Mouse (Mus musculus) leukemia stem cell, adult 10-12 weeks (primary cell): Measurements from ENCODE around the gene Cldnd2. TPM values are rescaled to one million over a fixed set of nuclear protein-coding genes. Genes with fewer than 3 reads are reported as not detected.

ENCODE experiments used
- polyA plus RNA-seq: library from polyadenylated mRNA; stranded (reverse); fragments of >175 nt; gene quantifications from 2 replicates; pipeline ENCODE4 v1.2.3, GENCODE M21; 2012; ENCODE audit warnings: low replicate concordance

The Cldnd2 gene
- polyA plus RNA-seq: not detected in 2 replicates

DNA sequence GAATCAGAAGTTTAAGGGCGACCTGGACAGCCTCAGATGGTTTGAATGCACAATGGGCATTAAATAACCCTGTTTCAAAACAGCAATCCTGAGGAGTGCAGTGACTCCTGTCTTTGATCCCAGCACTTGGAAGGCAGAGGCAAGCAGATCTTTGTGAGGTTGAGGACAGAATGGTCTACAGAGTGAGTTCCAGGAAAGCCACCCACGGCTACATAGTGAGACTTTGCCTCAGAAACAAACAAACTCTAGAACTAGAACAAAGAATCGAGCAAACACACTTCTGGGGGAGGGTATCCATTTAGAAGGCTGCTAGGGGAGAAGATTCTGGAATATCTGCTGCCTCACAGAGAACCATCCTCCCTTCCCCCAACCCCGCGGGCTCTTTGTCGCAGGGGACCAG, at the start of gene Cldnd2:
Gene Cldnd2 (plus strand): TSS at position 301 of the 400 bp plus-strand sequence.

GRCm38 (mm10) chr7:43408131-43408553, 32.4 kb upstream of the Cldnd2 start, which contains the start of gene Siglecg:
Gene Siglecg (plus strand): TSS chr7:43408204.

DNA sequence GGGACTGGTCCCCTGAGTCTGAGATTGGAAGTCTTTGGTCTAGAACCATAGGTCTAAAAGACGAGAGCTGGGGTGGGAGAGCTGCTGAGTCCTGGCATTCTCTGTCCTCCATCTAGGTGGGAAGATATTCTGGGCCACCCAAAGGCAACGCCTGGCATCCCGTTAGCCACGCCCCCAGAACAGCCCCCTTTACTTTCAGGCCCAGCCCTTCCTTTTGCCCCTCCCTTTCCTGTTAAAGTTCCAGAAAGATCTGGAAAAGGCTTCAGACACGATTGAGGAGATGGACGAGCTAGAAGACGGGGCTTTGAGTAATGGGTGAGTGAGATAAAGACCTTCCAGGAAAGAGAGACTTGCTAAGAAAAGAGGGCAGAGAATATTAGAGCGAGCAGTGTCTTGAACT, 13.2 kb upstream of the Cldnd2 start, which contains the start of gene Lim2:
Gene Lim2 (plus strand): TSS at position 265 of the 400 bp plus-strand sequence.

DNA sequence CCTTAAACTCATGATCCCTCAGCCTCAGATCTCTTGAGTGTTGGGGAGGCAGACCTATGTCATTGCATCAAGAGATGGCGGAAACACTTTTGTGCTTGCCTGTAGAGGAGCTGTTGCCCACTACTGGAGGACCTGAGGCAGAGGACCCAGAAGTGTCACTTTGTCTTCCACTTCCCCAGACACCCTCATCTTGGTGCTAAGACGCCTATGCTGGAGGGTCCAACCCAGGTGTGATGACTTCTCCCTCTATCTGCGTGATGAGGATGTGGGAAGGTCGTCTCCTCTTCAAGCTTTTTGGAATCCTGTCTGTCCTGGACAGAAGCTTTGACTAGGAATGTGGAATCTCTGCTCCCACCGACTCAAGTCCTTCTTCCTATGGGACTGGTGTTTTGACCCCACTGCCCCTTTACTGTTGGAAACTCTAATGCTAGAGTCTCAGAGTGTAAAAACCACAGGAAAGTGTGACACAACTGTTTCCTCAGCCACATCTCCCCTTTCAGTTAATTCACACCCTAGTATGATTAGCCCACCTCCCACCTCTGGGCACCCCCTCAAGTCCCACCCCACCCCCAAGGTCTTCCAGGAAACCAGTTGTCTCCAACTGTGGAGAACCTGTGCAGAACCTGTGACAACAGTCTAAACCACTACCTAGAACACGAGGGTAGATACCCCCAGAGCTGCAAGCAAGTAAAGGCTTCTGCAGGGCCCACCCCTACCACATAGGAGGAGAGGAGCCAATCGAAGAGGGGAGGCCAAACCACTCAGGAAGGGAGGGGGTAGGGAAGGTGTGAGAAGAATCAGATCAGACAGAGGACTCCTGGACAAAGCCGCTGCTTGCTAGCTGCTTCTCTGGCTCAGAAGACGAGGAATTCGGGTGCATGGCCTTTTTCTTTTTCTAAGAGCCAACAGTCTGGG, 4.0 kb upstream of the Cldnd2 start, which contains the start of gene Nkg7:
Gene Nkg7 (plus strand): TSS at position 733 of the 915 bp plus-strand sequence.

DNA sequence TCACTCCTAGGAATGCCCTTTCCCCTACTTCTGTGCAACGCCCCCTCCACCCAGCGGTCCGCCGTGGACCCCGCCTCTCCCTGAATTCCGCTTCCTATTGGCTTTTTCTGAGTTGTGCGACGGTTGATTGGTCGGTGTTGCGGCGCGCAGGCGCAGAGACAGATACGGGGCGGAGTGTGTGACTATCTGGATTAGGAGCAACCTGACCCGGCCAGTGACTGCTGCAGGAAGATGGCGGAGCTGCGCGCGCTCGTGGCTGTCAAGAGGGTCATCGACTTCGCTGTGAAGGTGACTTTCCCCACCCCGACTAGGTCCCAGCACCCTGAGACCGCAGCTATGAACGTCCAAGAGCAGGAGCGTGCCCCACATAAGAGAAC, 3.3 kb downstream of the Cldnd2 start, which contains the start of the genes Etfb and Gm45233:
Gene Etfb (plus strand): TSS at position 167 of the 377 bp plus-strand sequence.
Gene Gm45233 (plus strand): TSS at position 212 of the 377 bp plus-strand sequence.

DNA sequence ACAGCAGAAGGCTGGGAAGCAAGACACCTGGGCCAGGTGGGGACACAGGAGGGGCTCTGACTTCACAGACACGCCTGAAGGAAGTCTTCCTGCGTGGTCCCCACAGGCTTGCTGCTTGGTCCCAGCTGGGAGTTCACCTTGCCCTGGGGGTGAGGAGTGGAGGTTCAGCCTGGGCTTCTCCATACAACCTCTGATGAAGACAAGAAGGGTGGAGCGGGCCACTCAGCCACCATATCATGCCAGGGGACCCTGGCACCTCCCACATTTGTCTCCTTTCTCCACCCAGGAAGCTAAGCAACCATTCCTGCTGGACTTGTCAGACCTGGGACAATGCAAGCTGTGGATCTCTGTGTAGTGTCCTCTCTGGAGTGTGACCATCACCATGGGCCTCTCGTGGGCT, 22.3 kb downstream of the Cldnd2 start, which contains the start of gene Vsig10l:
Gene Vsig10l (plus strand): TSS at position 301 of the 400 bp plus-strand sequence.

DNA sequence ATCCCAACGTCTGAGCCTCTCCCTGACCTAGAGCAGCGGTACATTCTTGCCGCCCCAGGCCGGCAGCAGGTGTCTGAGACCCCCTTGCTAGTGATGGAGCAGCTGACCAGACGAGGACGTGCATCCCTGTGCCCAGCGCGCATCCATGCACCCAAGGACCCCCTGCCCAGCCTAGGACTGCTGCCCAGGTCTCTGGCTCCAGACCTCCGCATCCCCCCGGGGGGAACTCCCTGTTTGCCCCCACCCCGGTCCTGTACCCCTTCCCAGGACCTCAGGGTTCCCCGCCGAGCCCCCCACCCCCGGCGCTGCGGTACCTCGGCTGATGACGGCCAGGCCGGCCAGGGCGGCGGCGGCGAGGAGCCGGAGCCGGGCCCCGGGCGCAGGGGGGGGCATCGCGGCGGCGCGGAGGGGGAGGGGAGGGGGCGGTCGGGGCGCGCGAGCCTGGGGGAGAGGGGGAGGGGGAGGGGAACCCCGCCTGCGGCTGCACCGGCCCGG, 49.1 kb downstream of the Cldnd2 start, which contains the start of gene Iglon5:
Gene Iglon5 (minus strand): TSS at position 445 of the 495 bp plus-strand sequence.

Other genes starting within 250 kb of the Cldnd2 start
- 2.4 TPM in 1 of 2 replicates, not detected in the other for gene Zfp715, start 127.5 kb upstream of the Cldnd2 start, polyA plus RNA-seq
- gene Siglecf, start 89.4 kb upstream of the Cldnd2 start, polyA plus RNA-seq: 0.26 TPM in 1 of 2 replicates, not detected in the other
- 17.6 and 29.5 TPM in 2 replicates for gene Siglecg, start 32.6 kb upstream of the Cldnd2 start, polyA plus RNA-seq
- gene Lim2, start 13.1 kb upstream of the Cldnd2 start, polyA plus RNA-seq: 0.18 TPM in 1 of 2 replicates, not detected in the other
- 1.1 and 1.3 TPM in 2 replicates for gene Nkg7, start 3.7 kb upstream of the Cldnd2 start, polyA plus RNA-seq
- 23.9 and 71.5 TPM in 2 replicates for gene Etfb, start 3.3 kb downstream of the Cldnd2 start, polyA plus RNA-seq
- gene Gm45233, start 3.3 kb downstream of the Cldnd2 start, polyA plus RNA-seq: not detected in 2 replicates
- 2.8 and 6.4 TPM in 2 replicates for gene Vsig10l, start 22.4 kb downstream of the Cldnd2 start, polyA plus RNA-seq
- gene Iglon5, start 49.3 kb downstream of the Cldnd2 start, polyA plus RNA-seq: 0.59 TPM in 1 of 2 replicates, not detected in the other
- not detected in 2 replicates for gene 4931406B18Rik, start 65.2 kb downstream of the Cldnd2 start, polyA plus RNA-seq
- gene Cd33, start 103.6 kb downstream of the Cldnd2 start, polyA plus RNA-seq: 5.2 and 7.8 TPM in 2 replicates
- 0.30 and 0.33 TPM in 2 replicates for gene Zfp658, start 121.5 kb downstream of the Cldnd2 start, polyA plus RNA-seq
- gene Zfp719, start 138.8 kb downstream of the Cldnd2 start, polyA plus RNA-seq: 0.50 TPM in 1 of 2 replicates, not detected in the other
- not detected in 2 replicates for gene Zfp819, start 166.4 kb downstream of the Cldnd2 start, polyA plus RNA-seq
- gene Ceacam18, start 193.9 kb downstream of the Cldnd2 start, polyA plus RNA-seq: not detected in 2 replicates
- gene Siglece, start 219.4 kb downstream of the Cldnd2 start, polyA plus RNA-seq: 1.5 and 1.6 TPM in 2 replicates
- gene Ctu1, start 231.2 kb downstream of the Cldnd2 start, polyA plus RNA-seq: 11.7 and 15.4 TPM in 2 replicates
- not detected in 2 replicates for gene Klk14, start 249.6 kb downstream of the Cldnd2 start, polyA plus RNA-seq